27 mouse cellular contexts compared by ENCODE assay signal in genomic region chr11:49663310-49663709, GRCm38 (mm10). TPM values are rescaled to one million over a fixed set of nuclear protein-coding genes. Genes with fewer than 3 reads are reported as not detected.
A peak's percentile ranks its signal among the peaks of the same experiment; 100 is the strongest.
DNase-seq lines count a peak whose midpoint lies in the region; ATAC-seq and TF ChIP-seq lines count a peak whose summit lies in the region.
"Had no signal": no experiment of that assay in that cellular context is flagged by ENCODE, and none has a peak within 500 bp of the region (broad histone marks: within the 10 kb centered on the region; RNA-seq: fewer than 3 reads in every experiment).

Gene Scgb3a1 (plus strand): TSS chr11:49663610.

- TF ChIP-seq CTCF in lung, postnatal 0 days (IDR thresholded peaks at IDR 0.05): no peak
- no peak for TF ChIP-seq CTCF in stomach, postnatal 0 days (IDR thresholded peaks at IDR 0.05; ENCODE audit: low read depth)

- H3K36me3 ChIP-seq in forebrain, embryonic 12.5 days (replicated peaks): peaks cover under 1% of the 10 kb centered on the region; the same call in 1 of the 2 replicates
- peaks cover 2% of the 10 kb centered on the region; the same call in 1 of the 2 replicates for H3K36me3 ChIP-seq in forebrain, embryonic 15.5 days
- H3K36me3 ChIP-seq in lung, postnatal 0 days (ENCODE audit: insufficient read depth, low read length): no peaks in the 10 kb centered on the region
- no peaks in the 10 kb centered on the region for H3K36me3 ChIP-seq in stomach, embryonic 14.5 days (ENCODE audit: control insufficient read depth, insufficient read depth, low read length)
- no peaks in the 10 kb centered on the region for H3K36me3 ChIP-seq in stomach, postnatal 0 days (ENCODE audit: control insufficient read depth, insufficient read depth, low read length)

- no peaks in the 10 kb centered on the region for H3K9me3 ChIP-seq in forebrain, embryonic 12.5 days
- no peaks in the 10 kb centered on the region for H3K9me3 ChIP-seq in forebrain, embryonic 15.5 days
- no peaks in the 10 kb centered on the region for H3K9me3 ChIP-seq in lung, postnatal 0 days (ENCODE audit: low read length)
- no peaks in the 10 kb centered on the region for H3K9me3 ChIP-seq in stomach, embryonic 14.5 days (ENCODE audit: control insufficient read depth, low read depth, low read length)
- no peaks in the 10 kb centered on the region for H3K9me3 ChIP-seq in stomach, postnatal 0 days (ENCODE audit: control insufficient read depth, low read length)
- H3K9me3 ChIP-seq: embryonic facial prominence, embryonic 13.5 days; forebrain, embryonic 13.5 days; hindbrain, embryonic 10.5 days; limb, embryonic 13.5 days; liver, embryonic 12.5 days had no signal

- DNase-seq in lung, postnatal 0 days (ENCODE audit: low spot score): no peak
- no peak for DNase-seq in lung, postnatal 25 days (ENCODE audit: low spot score)
- no peak for DNase-seq in stomach, postnatal 0 days (ENCODE audit: low spot score)
- DNase-seq in left cerebral cortex, adult 8-10 months (ENCODE audit: low spot score in 2 of 2): no peak
- DNase-seq: adrenal gland, postnatal 14 days; cerebellum, adult 2 months; embryo, embryonic 11 days; gastrocnemius, postnatal 10 days; kidney, adult 8-10 months; kidney, postnatal 10 days; layer of hippocampus, postnatal 36 days; retina, postnatal 1 day; right cerebral cortex, postnatal 25 days had no signal

- no peak within 1 kb of the TSS for H3K9ac ChIP-seq in forebrain, embryonic 12.5 days
- H3K9ac ChIP-seq in forebrain, embryonic 15.5 days (replicated peaks): no peak within 1 kb of the TSS
- no peak within 1 kb of the TSS for H3K9ac ChIP-seq in lung, postnatal 0 days (replicated peaks; ENCODE audit: low read depth)
- no peak within 1 kb of the TSS for H3K9ac ChIP-seq in stomach, embryonic 14.5 days (replicated peaks; ENCODE audit: low read depth, low read length)
- H3K9ac ChIP-seq in stomach, postnatal 0 days (ENCODE audit: low read length): no peak within 1 kb of the TSS
- H3K9ac ChIP-seq: embryonic facial prominence, embryonic 13.5 days; forebrain, embryonic 13.5 days; limb, embryonic 13.5 days; liver, embryonic 12.5 days had no signal

- no peaks in the 10 kb centered on the region for H3K27me3 ChIP-seq in forebrain, embryonic 12.5 days
- no peaks in the 10 kb centered on the region for H3K27me3 ChIP-seq in forebrain, embryonic 15.5 days
- H3K27me3 ChIP-seq in lung, postnatal 0 days (replicated peaks; ENCODE audit: insufficient read depth, low read length): no peaks in the 10 kb centered on the region
- H3K27me3 ChIP-seq in stomach, embryonic 14.5 days (ENCODE audit: control insufficient read depth, insufficient read depth, low read length): no peaks in the 10 kb centered on the region
- no peaks in the 10 kb centered on the region for H3K27me3 ChIP-seq in stomach, postnatal 0 days (ENCODE audit: control insufficient read depth, insufficient read depth, low read length)
- H3K27me3 ChIP-seq: embryonic facial prominence, embryonic 13.5 days; forebrain, embryonic 13.5 days; limb, embryonic 13.5 days had no signal

- TF ChIP-seq EP300 in lung, postnatal 0 days (IDR thresholded peaks at IDR 0.05): no peak
- no peak for TF ChIP-seq EP300 in stomach, postnatal 0 days (optimal IDR thresholded peaks at IDR 0.05)

- no peak within 1 kb of the TSS for H3K4me2 ChIP-seq in forebrain, embryonic 12.5 days
- H3K4me2 ChIP-seq in forebrain, embryonic 15.5 days (replicated peaks): no peak within 1 kb of the TSS
- H3K4me2 ChIP-seq in lung, postnatal 0 days (replicated peaks; ENCODE audit: low read depth, low read length): no peak within 1 kb of the TSS
- no peak within 1 kb of the TSS for H3K4me2 ChIP-seq in stomach, embryonic 14.5 days (replicated peaks; ENCODE audit: low read depth, low read length)
- no peak within 1 kb of the TSS for H3K4me2 ChIP-seq in stomach, postnatal 0 days (replicated peaks; ENCODE audit: low read depth)
- H3K4me2 ChIP-seq: embryonic facial prominence, embryonic 13.5 days; forebrain, embryonic 13.5 days; heart, embryonic 11.5 days; limb, embryonic 13.5 days; liver, embryonic 12.5 days had no signal

- ATAC-seq in forebrain, embryonic 12.5 days (ENCODE audit: low FRiP score): 0 out of 2 replicates have a peak, but pooled peaks have one; percentile 33
- no peak for ATAC-seq in forebrain, embryonic 15.5 days (replicated peaks)
- ATAC-seq in lung, postnatal 0 days: no peak
- 0 out of 2 replicates have a peak, but pooled peaks have one; percentile 49 for ATAC-seq in stomach, embryonic 14.5 days (ENCODE audit: insufficient number of reproducible peaks, insufficient read depth, low FRiP score, low read depth)
- ATAC-seq in stomach, postnatal 0 days (ENCODE audit: low FRiP score, low TSS enrichment): no peak
- no peak for ATAC-seq in megakaryocyte-erythroid progenitor cell, adult 5-6 weeks (replicated peaks; ENCODE audit: low FRiP score, low TSS enrichment, poor library complexity, severe bottlenecking)
- ATAC-seq: forebrain, embryonic 13.5 days had no signal

- H3K27ac ChIP-seq in forebrain, embryonic 12.5 days: no peak within 1 kb of the TSS
- H3K27ac ChIP-seq in forebrain, embryonic 15.5 days (replicated peaks): no peak within 1 kb of the TSS
- H3K27ac ChIP-seq in lung, postnatal 0 days (ENCODE audit: low read length): no peak within 1 kb of the TSS
- no peak within 1 kb of the TSS for H3K27ac ChIP-seq in stomach, embryonic 14.5 days (ENCODE audit: low read length)
- no peak within 1 kb of the TSS for H3K27ac ChIP-seq in stomach, postnatal 0 days (replicated peaks)
- H3K27ac ChIP-seq: embryonic facial prominence, embryonic 13.5 days; forebrain, embryonic 13.5 days; hindbrain, embryonic 10.5 days; limb, embryonic 13.5 days; liver, embryonic 12.5 days had no signal

- no peaks in the 10 kb centered on the region for H3K4me1 ChIP-seq in forebrain, embryonic 12.5 days
- no peaks in the 10 kb centered on the region for H3K4me1 ChIP-seq in forebrain, embryonic 15.5 days
- no peaks in the 10 kb centered on the region; the same call in 1 of the 2 replicates for H3K4me1 ChIP-seq in lung, postnatal 0 days (ENCODE audit: insufficient read depth, low read depth, low read length)
- H3K4me1 ChIP-seq in stomach, embryonic 14.5 days (ENCODE audit: control insufficient read depth, insufficient read depth, low read length): no peaks in the 10 kb centered on the region
- H3K4me1 ChIP-seq in stomach, postnatal 0 days (replicated peaks; ENCODE audit: control insufficient read depth, insufficient read depth): no peaks in the 10 kb centered on the region
- H3K4me1 ChIP-seq: embryonic facial prominence, embryonic 13.5 days; forebrain, embryonic 13.5 days; limb, embryonic 13.5 days had no signal

- H3K4me3 ChIP-seq in forebrain, embryonic 12.5 days (replicated peaks): no peak within 1 kb of the TSS
- H3K4me3 ChIP-seq in forebrain, embryonic 15.5 days: no peak within 1 kb of the TSS
- H3K4me3 ChIP-seq in lung, postnatal 0 days (ENCODE audit: low read depth, low read length): no peak within 1 kb of the TSS
- H3K4me3 ChIP-seq in stomach, embryonic 14.5 days (ENCODE audit: low read depth, low read length): no peak within 1 kb of the TSS
- H3K4me3 ChIP-seq in stomach, postnatal 0 days (ENCODE audit: low read depth, low read length): no peak within 1 kb of the TSS
- H3K4me3 ChIP-seq: embryonic facial prominence, embryonic 13.5 days; erythroblast, embryonic 14.5 days; forebrain, embryonic 13.5 days; hindbrain, embryonic 10.5 days; limb, embryonic 13.5 days; liver, embryonic 12.5 days had no signal

- 87% methylated on average over 5 of the region's 5 CpGs for WGBS in forebrain, embryonic 12.5 days
- WGBS in forebrain, embryonic 15.5 days: 84% methylated on average over 5 of the region's 5 CpGs
- 63% methylated on average over 5 of the region's 5 CpGs for WGBS in lung, postnatal 0 days
- WGBS in stomach, embryonic 14.5 days: 73% methylated on average over 5 of the region's 5 CpGs
- 58% methylated on average over 5 of the region's 5 CpGs for WGBS in stomach, postnatal 0 days

RNA-seq across cellular contexts. Expression of gene Scgb3a1, which starts in this region (rescaled TPM):
- not detected in 2 replicates for polyA plus RNA-seq in forebrain, embryonic 12.5 days (2016; fragmentation: Nextera tagmentation; extraction: Ambion mirVana)
- not detected in 2 replicates for polyA plus RNA-seq in forebrain, embryonic 15.5 days (2015; fragmentation: Nextera tagmentation; extraction: Ambion mirVana)
- 261 and 341 TPM in 2 replicates for polyA plus RNA-seq in lung, postnatal 0 days (2015; fragmentation: Nextera tagmentation; extraction: Ambion mirVana)
- polyA plus RNA-seq in stomach, embryonic 14.5 days (2014; fragmentation: Nextera tagmentation; extraction: Ambion mirVana): not detected in 2 replicates
- polyA plus RNA-seq in stomach, postnatal 0 days (2015; fragmentation: Nextera tagmentation; extraction: Ambion mirVana): 3.6 and 3.9 TPM in 2 replicates
- total RNA-seq in left cerebral cortex, adult 8-10 months (2022): not detected
- total RNA-seq in megakaryocyte-erythroid progenitor cell, adult 5-6 weeks (2014; fragmentation: Nextera tagmentation): not detected in 2 replicates
- not detected in 2 replicates for total RNA-seq in megakaryocyte-erythroid progenitor cell, adult 5-6 weeks (2017)
- total RNA-seq: adrenal gland, postnatal 14 days; gastrocnemius, postnatal 10 days; layer of hippocampus, adult 18-20 months; layer of hippocampus, postnatal 36 days; left cerebral cortex, postnatal 14 days had no signal
- polyA plus RNA-seq: cerebellum, adult 2 months; embryonic facial prominence, embryonic 13.5 days; erythroblast, embryonic 14.5 days; forebrain, embryonic 13.5 days; hindbrain, embryonic 10.5 days; limb, embryonic 13.5 days; liver, embryonic 12.5 days; neural tube, embryonic 11.5 days had no signal

Comparison
In these comparisons a context has a peak if more than half of its experiments do, and no peak if none do; other contexts are left out.
1. RNA of gene Scgb3a1 (polyA plus RNA-seq): 261 to 341 TPM in lung, postnatal 0 days; 3.6 to 3.9 TPM in stomach, postnatal 0 days, not detected in forebrain, embryonic 15.5 days, not detected in forebrain, embryonic 12.5 days and not detected in stomach, embryonic 14.5 days; every median in the first group is over 10 times any median in the second.
2. Peak in ATAC-seq in forebrain, embryonic 12.5 days; RNA of the gene not detected or under 1 TPM.
3. Peak in ATAC-seq in stomach, embryonic 14.5 days; RNA of the gene not detected or under 1 TPM.